Mouse (Mus musculus) hindbrain, embryonic 10.5 days (tissue): ENCODE measurements around the gene Sbno2. TPM values are rescaled to one million over a fixed set of nuclear protein-coding genes. Genes with fewer than 3 reads are reported as not detected.

Source experiments
- DNase-seq: peaks from one replicate; pipeline ENCODE4 v3.0.0-alpha.2; 2017; ENCODE audit warnings: low spot score
- H3K27ac ChIP-seq: fragments of 300-500 bp; sonication (generic); 2 replicates; pipeline ENCODE4 v1.5.1; 2016; ENCODE audit warnings: mild to moderate bottlenecking, moderate library complexity
- H3K27me3 ChIP-seq: fragments of 300-500 bp; sonication (generic); 2 replicates; pipeline ENCODE4 v1.6.1; 2016; ENCODE audit warnings: mild to moderate bottlenecking; ENCODE audit not compliant: poor library complexity, insufficient read depth, severe bottlenecking
- H3K36me3 ChIP-seq: fragments of 300-500 bp; sonication (generic); 2 replicates; pipeline ENCODE4 v1.6.1; 2016; ENCODE audit warnings: mild to moderate bottlenecking, moderate library complexity
- H3K4me1 ChIP-seq: fragments of 300-500 bp; sonication (generic); replicated peaks from 2 replicates; pipeline ENCODE4 v1.6.1; 2016; ENCODE audit warnings: mild to moderate bottlenecking
- H3K4me3 ChIP-seq: fragments of 300-500 bp; sonication (generic); 2 replicates; pipeline ENCODE4 v1.5.1; 2016; ENCODE audit warnings: mild to moderate bottlenecking, moderate library complexity
- H3K9me3 ChIP-seq: fragments of 300-500 bp; sonication (generic); 2 replicates; pipeline ENCODE4 v1.6.1; 2016; ENCODE audit warnings: mild to moderate bottlenecking, moderate library complexity
- WGBS: fragments of 180-500 bp; shearing (Covaris S2); methylation state at CpG from one replicate; pipeline ENCODE4 v1.1.7; 2016; 5-methylcytosine and 5-hydroxymethylcytosine counted together
- polyA plus RNA-seq: library from polyadenylated mRNA; unstranded; fragments of >200 nt; fragmentation: Nextera tagmentation; extraction: Ambion mirVana; gene quantifications from 2 replicates; pipeline ENCODE4 v1.2.1, GENCODE M21; 2016

Gene Sbno2
- polyA plus RNA-seq, 1 experiment from 2014 or later: 17.2 TPM

DNA sequence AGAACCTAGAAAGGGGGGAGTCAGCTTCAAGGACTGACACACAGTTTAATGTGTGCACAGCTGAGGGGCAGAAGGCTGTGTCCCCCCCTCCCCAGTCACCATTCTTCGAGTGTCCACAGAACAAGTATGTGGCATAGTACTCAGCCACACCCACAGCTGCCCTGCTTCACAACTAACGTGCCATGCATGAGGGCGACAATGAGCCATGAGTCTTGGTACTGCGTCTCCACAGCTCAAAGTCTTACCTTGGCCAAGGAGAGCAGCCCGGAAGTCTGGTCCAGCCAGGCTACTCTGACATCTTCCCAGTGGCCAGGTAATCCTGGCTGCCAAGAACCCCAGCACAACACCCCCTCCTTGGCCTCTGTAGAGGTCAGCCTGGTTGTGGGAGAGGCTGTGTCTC lies 12.7 kb downstream of the Sbno2 start:
- no peaks in the 10 kb centered on the region for H3K9me3 ChIP-seq
- H3K4me1 ChIP-seq: peaks cover 40% of the 10 kb centered on the region
- no peaks in the 10 kb centered on the region for H3K27me3 ChIP-seq
- no peak for DNase-seq
- H3K4me3 ChIP-seq: no peak overlapping the region
- H3K27ac ChIP-seq: no peak overlapping the region
- 87% methylated on average over 5 of the region's 5 CpGs for WGBS
- peaks cover 7% of the 10 kb centered on the region; the same call in 1 of the 2 replicates for H3K36me3 ChIP-seq

DNA sequence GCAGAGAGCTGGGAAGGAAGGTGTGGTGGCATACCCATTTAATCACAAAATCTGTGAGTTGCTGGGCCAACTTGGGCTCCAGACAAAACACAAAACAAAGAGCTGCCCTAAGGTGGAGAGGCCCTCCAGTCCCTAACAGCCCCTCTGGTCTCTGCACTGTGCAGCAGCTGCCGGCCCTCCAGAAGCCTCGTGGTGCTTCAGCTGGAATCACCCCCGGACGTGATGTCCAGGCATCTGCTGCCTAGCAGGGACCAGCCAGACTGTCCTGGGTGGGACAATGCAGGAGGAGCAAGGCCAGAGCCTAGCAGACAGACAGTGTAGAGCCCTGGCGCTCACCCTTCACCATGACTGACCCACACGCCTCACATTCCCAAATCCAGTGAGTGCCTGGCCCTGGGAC lies 13.8 kb downstream of the Sbno2 start:
- peak overlapping the region; percentile 1; the same call in 1 of the 2 replicates for H3K27ac ChIP-seq
- WGBS: 90% methylated on average over 6 of the region's 6 CpGs

DNA sequence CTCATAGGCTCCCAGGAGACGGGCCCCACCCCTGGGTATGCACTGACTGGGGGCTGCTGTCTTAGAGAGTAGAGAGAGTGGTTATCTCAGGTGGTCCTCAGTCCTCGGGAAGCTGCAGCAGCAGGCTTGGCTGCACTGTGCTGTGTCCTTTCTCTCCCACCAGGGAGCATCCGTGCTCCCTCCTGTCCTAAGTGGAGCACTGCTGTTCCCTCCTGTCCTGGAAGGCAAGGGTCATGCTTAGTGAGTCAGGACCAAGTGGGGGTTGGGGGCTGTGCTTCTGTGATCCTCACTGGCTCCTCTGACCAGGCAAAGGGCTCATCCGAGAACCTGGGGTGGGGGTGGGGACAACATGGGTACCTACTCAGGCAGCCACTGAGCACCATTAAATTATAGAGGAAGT lies 16.2 kb downstream of the Sbno2 start:
- Histone ChIP-seq H3K27ac (peak overlapping the region; percentile 63; the same call in 1 of the 2 replicates), H3K27me3 (no peaks in the 10 kb centered on the region), H3K9me3 (no peaks in the 10 kb centered on the region), H3K4me1 (peaks cover 8% of the 10 kb centered on the region), H3K4me3 (no peak overlapping the region), H3K36me3 (peaks cover 27% of the 10 kb centered on the region)
- WGBS: 55% methylated on average over 4 of the region's 4 CpGs
- no peak for DNase-seq

More for the DNA sequence above, 13.8 kb downstream of the Sbno2 start:
- Histone ChIP-seq H3K27me3 (no peaks in the 10 kb centered on the region), H3K4me3 (no peak overlapping the region), H3K9me3 (no peaks in the 10 kb centered on the region), H3K36me3 (peaks cover 7% of the 10 kb centered on the region; the same call in 1 of the 2 replicates), H3K4me1 (peaks cover 29% of the 10 kb centered on the region)
- DNase-seq: no peak

GRCm38 (mm10) chr10:80087483-80087882 lies 17.9 kb downstream of the Sbno2 start:
- H3K36me3 ChIP-seq: peaks cover 43% of the 10 kb centered on the region
- WGBS: 88% methylated on average over 8 of the region's 8 CpGs

GRCm38 (mm10) chr10:80086847-80087246 lies 18.5 kb downstream of the Sbno2 start:
- H3K9me3 ChIP-seq: no peaks in the 10 kb centered on the region
- H3K27me3 ChIP-seq: no peaks in the 10 kb centered on the region
- H3K36me3 ChIP-seq: peaks cover 50% of the 10 kb centered on the region
- peaks cover 7% of the 10 kb centered on the region for H3K4me1 ChIP-seq
- H3K27ac ChIP-seq: no peak overlapping the region
- H3K4me3 ChIP-seq: no peak overlapping the region
- WGBS: 92% methylated on average over 3 of the region's 3 CpGs
- no peak for DNase-seq

More at GRCm38 (mm10) chr10:80087483-80087882, 17.9 kb downstream of the Sbno2 start:
- Histone ChIP-seq H3K4me3 (no peak overlapping the region), H3K4me1 (peaks cover 7% of the 10 kb centered on the region), H3K9me3 (no peaks in the 10 kb centered on the region), H3K27me3 (no peaks in the 10 kb centered on the region), H3K27ac (no peak overlapping the region)
- no peak for DNase-seq

DNA sequence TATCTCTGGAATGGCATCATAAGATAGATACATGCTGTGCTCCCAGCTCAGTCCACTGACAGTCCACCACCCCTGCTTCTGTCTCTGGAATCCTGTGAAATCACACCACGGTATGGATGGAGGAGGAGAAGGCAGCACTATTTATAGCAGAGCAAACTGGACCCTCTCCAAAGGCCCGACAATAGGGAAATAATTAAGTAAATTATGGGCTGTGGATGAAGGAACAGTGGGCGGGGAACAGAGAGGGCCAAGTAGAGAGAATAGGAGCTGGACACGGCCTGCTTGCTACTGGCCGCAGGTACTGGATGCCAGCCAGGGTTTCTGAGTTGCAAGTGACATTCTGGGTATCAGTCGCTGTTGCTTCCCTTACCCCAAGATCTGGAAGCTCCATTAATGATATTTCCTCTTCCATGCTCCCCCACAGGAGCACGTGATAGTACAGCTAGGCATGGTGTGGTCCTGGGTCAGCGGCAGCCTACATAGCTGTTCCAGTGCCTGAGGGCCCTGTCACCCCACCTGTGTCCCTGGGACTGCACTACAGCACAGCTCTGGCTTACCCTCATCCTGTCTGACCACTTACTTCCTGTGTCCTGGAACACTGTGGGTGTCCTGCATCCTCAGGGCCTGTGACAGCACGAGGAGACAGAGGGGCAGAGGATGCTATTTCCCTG lies 20.4 kb downstream of the Sbno2 start:
- Histone ChIP-seq H3K36me3 (peaks cover 62% of the 10 kb centered on the region), H3K4me3 (no peak overlapping the region), H3K27me3 (no peaks in the 10 kb centered on the region), H3K4me1 (peaks cover 10% of the 10 kb centered on the region), H3K27ac (no peak overlapping the region), H3K9me3 (no peaks in the 10 kb centered on the region)
- no peak for DNase-seq
- WGBS: 87% methylated on average over 9 of the region's 9 CpGs

DNA sequence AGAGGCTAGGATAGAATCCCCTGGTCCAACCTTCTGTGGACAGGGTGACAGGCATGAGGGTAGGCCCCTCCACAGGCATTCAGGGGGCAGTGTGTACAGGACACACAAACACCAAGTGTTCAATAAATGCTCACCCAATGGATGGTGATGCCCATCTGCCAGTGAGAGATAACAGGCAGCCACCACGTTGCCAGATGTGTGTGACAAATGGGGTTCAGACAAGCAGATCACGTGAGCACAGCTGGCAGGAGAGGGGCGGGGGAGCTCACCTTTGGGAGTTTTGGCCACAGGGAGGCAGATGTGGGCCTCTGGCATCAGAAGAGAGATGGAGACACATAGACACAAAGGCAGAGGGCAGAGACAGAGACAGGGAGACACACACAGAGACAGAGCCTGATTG lies 24.3 kb downstream of the Sbno2 start:
- peaks cover 79% of the 10 kb centered on the region for H3K36me3 ChIP-seq
- H3K4me3 ChIP-seq: no peak overlapping the region
- DNase-seq: no peak
- 76% methylated on average over 3 of the region's 3 CpGs for WGBS
- no peaks in the 10 kb centered on the region for H3K27me3 ChIP-seq
- H3K9me3 ChIP-seq: no peaks in the 10 kb centered on the region
- peaks cover 5% of the 10 kb centered on the region for H3K4me1 ChIP-seq
- peak overlapping the region; percentile 23; the same call in 1 of the 2 replicates for H3K27ac ChIP-seq

- H3K36me3 ChIP-seq: peaks cover 76% of the 10 kb centered on the region
- no peaks in the 10 kb centered on the region for H3K27me3 ChIP-seq
- peak overlapping the region; percentile 23; the same call in 1 of the 2 replicates for H3K27ac ChIP-seq
- peaks cover 11% of the 10 kb centered on the region for H3K4me1 ChIP-seq
- no peak for DNase-seq
- no peak overlapping the region for H3K4me3 ChIP-seq
- no peaks in the 10 kb centered on the region for H3K9me3 ChIP-seq
- WGBS: 87% methylated on average over 16 of the region's 16 CpGs
Measured at GRCm38 (mm10) chr10:80080396-80081070, 24.8 kb downstream of the Sbno2 start.

- no peak overlapping the region for H3K27ac ChIP-seq
- DNase-seq: no peak
- peaks cover 4% of the 10 kb centered on the region; the same call in 1 of the 2 replicates for H3K27me3 ChIP-seq
- 82% methylated on average over 1 of the region's 1 CpGs for WGBS
- no peaks in the 10 kb centered on the region for H3K9me3 ChIP-seq
- no peak overlapping the region for H3K4me3 ChIP-seq
- H3K4me1 ChIP-seq: peaks cover 25% of the 10 kb centered on the region
- H3K36me3 ChIP-seq: peaks cover 54% of the 10 kb centered on the region
Measured at GRCm38 (mm10) chr10:80078366-80078765, 27.0 kb downstream of the Sbno2 start.

GRCm38 (mm10) chr10:80077312-80077711 lies 28.1 kb downstream of the Sbno2 start:
- Histone ChIP-seq H3K9me3 (no peaks in the 10 kb centered on the region), H3K27me3 (peaks cover 4% of the 10 kb centered on the region; the same call in 1 of the 2 replicates), H3K4me3 (no peak overlapping the region), H3K36me3 (peaks cover 46% of the 10 kb centered on the region), H3K4me1 (peaks cover 36% of the 10 kb centered on the region), H3K27ac (no peak overlapping the region)
- WGBS: 89% methylated on average over 5 of the region's 5 CpGs
- DNase-seq: no peak

GRCm38 (mm10) chr10:80076386-80076785 lies 29.0 kb downstream of the Sbno2 start:
- no peak for DNase-seq
- 87% methylated on average over 4 of the region's 4 CpGs for WGBS
- Histone ChIP-seq H3K27ac (no peak overlapping the region), H3K36me3 (peaks cover 40% of the 10 kb centered on the region), H3K27me3 (peaks cover 4% of the 10 kb centered on the region; the same call in 1 of the 2 replicates), H3K4me3 (no peak overlapping the region), H3K4me1 (peaks cover 43% of the 10 kb centered on the region), H3K9me3 (no peaks in the 10 kb centered on the region)

GRCm38 (mm10) chr10:80075924-80076323 lies 29.4 kb downstream of the Sbno2 start:
- no peak for DNase-seq
- Histone ChIP-seq H3K36me3 (peaks cover 36% of the 10 kb centered on the region), H3K9me3 (no peaks in the 10 kb centered on the region), H3K27me3 (peaks cover 4% of the 10 kb centered on the region; the same call in 1 of the 2 replicates), H3K4me3 (no peak overlapping the region; the same call in 1 of the 2 replicates), H3K27ac (peak overlapping the region; percentile 23; the same call in 1 of the 2 replicates), H3K4me1 (peaks cover 46% of the 10 kb centered on the region)
- WGBS: 24% methylated on average over 1 of the region's 1 CpGs
